Mouse (Mus musculus) thymus, adult 2 months (tissue): ENCODE data around the gene Ulk3. TPM values are rescaled to one million over a fixed set of nuclear protein-coding genes. Genes with fewer than 3 reads are reported as not detected.

Experiments
- DNase-seq: peaks from one replicate; pipeline ENCODE4 v3.0.0; 2021
- H3K27ac ChIP-seq: fragments of 200-500 bp; 2 replicates; pipeline ENCODE4 v1.5.1; 2012; ENCODE audit warnings: low read length, control low read depth; ENCODE audit not compliant: control insufficient read depth, insufficient read depth
- H3K27me3 ChIP-seq: fragments of 200-500 bp; 2 replicates; pipeline ENCODE4 v1.6.1; 2012; ENCODE audit warnings: mild to moderate bottlenecking, low read length, moderate library complexity, mixed read lengths; ENCODE audit not compliant: control insufficient read depth, insufficient read depth
- H3K36me3 ChIP-seq: fragments of 200-500 bp; 2 replicates; pipeline ENCODE4 v1.6.1; 2012; ENCODE audit warnings: mild to moderate bottlenecking, low read length, moderate library complexity; ENCODE audit not compliant: control insufficient read depth, insufficient read depth
- H3K4me1 ChIP-seq: fragments of 200-500 bp; replicated peaks from 2 replicates; pipeline ENCODE4 v1.6.1; 2012; ENCODE audit warnings: low read length; ENCODE audit not compliant: control insufficient read depth, insufficient read depth
- H3K4me3 ChIP-seq: fragments of 200-500 bp; 2 replicates; pipeline ENCODE4 v1.5.1; 2012; ENCODE audit warnings: mild to moderate bottlenecking, low read length, control low read depth, moderate library complexity; ENCODE audit not compliant: control insufficient read depth, insufficient read depth
- CTCF ChIP-seq: fragments of 200-500 bp; IDR thresholded peaks from 2 replicates; pipeline ENCODE4 v1.5.1; 2012; ENCODE audit warnings: mild to moderate bottlenecking, control low read depth, low read length, moderate library complexity, borderline replicate concordance; ENCODE audit not compliant: control insufficient read depth, poor library complexity, insufficient read depth; ENCODE audit errors: extremely low read depth
- POLR2A ChIP-seq: fragments of 200-500 bp; IDR thresholded peaks from 2 replicates; pipeline ENCODE4 v1.6.1; 2012; ENCODE audit warnings: mild to moderate bottlenecking, low read length, control low read depth, moderate library complexity; ENCODE audit not compliant: control insufficient read depth, poor library complexity, insufficient read depth; ENCODE audit errors: extremely low read depth
- WGBS: fragments of 180-500 bp; shearing (Covaris S2); methylation state at CpG from one replicate; pipeline ENCODE4 v1.1.7; 2018; 5-methylcytosine and 5-hydroxymethylcytosine counted together
- polyA plus RNA-seq: library from polyadenylated mRNA; depleted of rRNA; stranded (reverse); fragments of >200 nt; gene quantifications from 2 replicates; pipeline ENCODE4 v1.2.3, GENCODE M21; 2012

The Ulk3 gene
- polyA plus RNA-seq, 1 experiment = 65.7 TPM

DNA sequence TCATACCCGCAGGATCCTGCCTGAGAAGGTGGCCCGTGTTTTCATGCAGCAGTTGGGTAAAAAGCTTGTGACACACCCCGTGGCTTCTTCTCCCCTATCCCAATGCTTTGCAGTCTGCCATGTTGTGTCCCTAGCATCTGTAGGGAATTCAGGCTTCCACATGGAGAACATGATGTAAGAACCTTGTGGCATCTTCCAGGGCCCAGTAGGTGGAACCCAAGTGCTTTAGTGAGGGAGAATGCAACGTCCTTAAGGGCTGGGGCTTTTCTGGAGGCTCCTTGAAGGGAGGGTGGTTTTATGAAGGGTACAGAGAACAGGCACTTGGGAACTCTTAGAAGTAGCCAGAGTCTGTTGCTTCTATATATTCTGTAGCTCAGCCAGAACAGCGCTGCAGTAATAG is 1.5 kb downstream of the Ulk3 start:
- Histone ChIP-seq H3K4me1 (peaks cover 13% of the 10 kb centered on the region), H3K27ac (no peak overlapping the region), H3K4me3 (no peak overlapping the region), H3K36me3 (peaks cover 16% of the 10 kb centered on the region), H3K27me3 (no peaks in the 10 kb centered on the region)
- TF ChIP-seq POLR2A (no peak), CTCF (no peak)
- 77% methylated on average over 5 of the region's 5 CpGs for WGBS
- no peak for DNase-seq

DNA sequence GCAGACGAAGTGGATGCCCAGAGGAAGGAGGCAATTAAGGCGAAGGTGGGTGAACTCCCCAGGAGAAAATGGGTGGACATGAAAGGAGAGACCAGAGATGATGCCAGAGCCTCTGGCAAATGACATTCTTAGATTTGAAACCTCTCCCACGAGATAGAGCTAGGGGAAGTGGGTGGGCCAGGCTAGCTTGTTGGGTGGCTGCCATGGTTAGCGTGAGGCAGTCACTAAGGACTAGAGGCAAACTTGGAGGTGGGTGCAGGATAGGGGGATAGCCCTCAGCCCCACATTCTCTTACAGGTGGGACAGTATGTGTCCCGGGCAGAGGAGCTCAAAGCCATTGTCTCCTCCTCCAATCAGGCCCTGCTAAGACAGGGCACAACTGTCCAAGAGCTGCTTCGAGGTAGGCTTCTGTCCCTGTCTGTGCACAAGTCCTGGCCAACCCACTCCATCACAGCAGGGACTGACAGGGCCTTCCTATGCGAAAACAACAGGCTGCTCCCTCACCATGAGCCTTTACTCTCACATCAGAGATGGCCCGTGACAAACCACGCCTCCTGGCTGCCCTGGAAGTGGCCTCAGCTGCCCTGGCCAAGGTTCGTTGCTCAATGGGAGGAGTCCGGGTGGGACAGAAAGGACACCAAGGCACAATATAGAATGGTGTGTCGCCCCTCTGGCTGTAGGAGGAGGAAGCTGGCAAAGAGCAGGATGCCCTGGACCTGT is 4.4 kb downstream of the Ulk3 start:
- Histone ChIP-seq H3K27ac (no peak overlapping the region), H3K27me3 (no peaks in the 10 kb centered on the region), H3K36me3 (peaks cover 16% of the 10 kb centered on the region), H3K4me3 (no peak overlapping the region), H3K4me1 (peaks cover 13% of the 10 kb centered on the region)
- TF ChIP-seq CTCF = no peak
- no peak for TF ChIP-seq POLR2A
- no peak for DNase-seq
- WGBS = 87% methylated on average over 12 of the region's 12 CpGs

DNA sequence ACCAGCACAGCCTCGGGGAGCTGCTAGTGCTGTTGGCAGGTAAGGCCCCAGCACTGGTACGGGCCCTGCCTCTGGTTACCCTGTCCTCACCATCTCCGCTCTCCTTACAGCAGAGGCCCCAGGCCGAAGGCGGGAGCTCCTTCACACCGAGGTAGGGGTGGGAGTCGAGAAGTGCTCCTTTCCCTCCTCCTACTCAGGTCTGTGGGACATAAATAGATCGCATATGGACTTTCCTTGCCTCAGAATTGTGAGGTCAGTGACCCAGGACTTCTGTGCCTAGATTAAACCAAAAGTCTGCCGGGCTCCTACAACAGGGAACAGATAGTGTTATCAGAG is 4.9 kb downstream of the Ulk3 start:
- DNase-seq = no peak
- Histone ChIP-seq H3K27me3 (no peaks in the 10 kb centered on the region), H3K4me1 (peaks cover 8% of the 10 kb centered on the region), H3K27ac (no peak overlapping the region), H3K36me3 (peaks cover 16% of the 10 kb centered on the region), H3K4me3 (no peak overlapping the region)
- no peak for TF ChIP-seq POLR2A
- WGBS = 93% methylated on average over 9 of the region's 9 CpGs

DNA sequence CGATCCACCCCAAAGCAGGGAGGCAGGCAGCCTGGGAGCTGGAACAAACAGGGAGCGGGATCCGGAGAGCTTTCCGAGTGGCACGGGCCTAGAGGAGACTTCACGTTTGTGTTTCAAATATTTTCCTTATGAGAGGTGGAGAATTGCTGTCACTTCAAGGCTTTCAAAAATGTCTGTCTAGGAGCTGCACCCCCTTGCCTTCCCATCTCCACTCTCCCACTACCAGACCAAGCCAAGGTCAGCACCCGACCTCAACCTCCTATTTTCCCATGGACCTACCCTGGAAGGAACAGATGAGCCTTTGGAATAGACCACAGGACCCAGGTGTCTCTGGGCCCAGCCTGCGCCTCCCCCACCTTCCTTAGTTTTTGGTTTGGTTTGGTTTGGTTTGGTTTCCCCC is 8.0 kb downstream of the Ulk3 start:
- Histone ChIP-seq H3K4me1 (no peaks in the 10 kb centered on the region), H3K27ac (no peak overlapping the region), H3K36me3 (peaks cover 16% of the 10 kb centered on the region), H3K27me3 (no peaks in the 10 kb centered on the region), H3K4me3 (no peak overlapping the region)
- TF ChIP-seq POLR2A = no peak
- no peak for TF ChIP-seq CTCF
- no peak for DNase-seq
- 92% methylated on average over 8 of the region's 8 CpGs for WGBS

DNA sequence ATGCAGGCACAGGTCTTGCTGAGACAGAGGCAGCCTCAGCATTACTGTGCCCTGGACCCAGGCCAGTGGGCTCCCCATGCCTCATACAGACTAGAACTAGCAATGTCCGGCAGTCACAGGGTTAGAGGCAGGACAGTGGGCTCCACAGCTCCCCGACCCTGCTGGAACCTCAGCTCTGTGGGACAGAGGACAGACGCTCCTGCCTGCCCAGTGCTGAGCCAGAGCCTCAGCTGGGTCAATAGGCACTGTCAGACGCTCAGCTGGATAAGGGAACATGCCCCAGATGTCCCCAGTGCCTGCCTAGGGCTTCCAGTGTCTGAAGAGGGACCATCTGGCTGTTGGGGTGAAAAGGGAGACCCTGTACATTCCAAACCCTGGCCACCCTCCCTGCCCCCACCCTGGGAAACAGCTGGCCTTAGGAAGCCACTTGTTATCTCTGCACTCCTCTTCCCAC is 8.7 kb downstream of the Ulk3 start:
- H3K36me3 ChIP-seq = peaks cover 16% of the 10 kb centered on the region
- no peak overlapping the region for H3K4me3 ChIP-seq
- H3K4me1 ChIP-seq = no peaks in the 10 kb centered on the region
- no peak overlapping the region for H3K27ac ChIP-seq
- no peaks in the 10 kb centered on the region for H3K27me3 ChIP-seq
- no peak for TF ChIP-seq POLR2A
- TF ChIP-seq CTCF = no peak
- DNase-seq = no peak
- WGBS = 82% methylated on average over 4 of the region's 4 CpGs

DNA sequence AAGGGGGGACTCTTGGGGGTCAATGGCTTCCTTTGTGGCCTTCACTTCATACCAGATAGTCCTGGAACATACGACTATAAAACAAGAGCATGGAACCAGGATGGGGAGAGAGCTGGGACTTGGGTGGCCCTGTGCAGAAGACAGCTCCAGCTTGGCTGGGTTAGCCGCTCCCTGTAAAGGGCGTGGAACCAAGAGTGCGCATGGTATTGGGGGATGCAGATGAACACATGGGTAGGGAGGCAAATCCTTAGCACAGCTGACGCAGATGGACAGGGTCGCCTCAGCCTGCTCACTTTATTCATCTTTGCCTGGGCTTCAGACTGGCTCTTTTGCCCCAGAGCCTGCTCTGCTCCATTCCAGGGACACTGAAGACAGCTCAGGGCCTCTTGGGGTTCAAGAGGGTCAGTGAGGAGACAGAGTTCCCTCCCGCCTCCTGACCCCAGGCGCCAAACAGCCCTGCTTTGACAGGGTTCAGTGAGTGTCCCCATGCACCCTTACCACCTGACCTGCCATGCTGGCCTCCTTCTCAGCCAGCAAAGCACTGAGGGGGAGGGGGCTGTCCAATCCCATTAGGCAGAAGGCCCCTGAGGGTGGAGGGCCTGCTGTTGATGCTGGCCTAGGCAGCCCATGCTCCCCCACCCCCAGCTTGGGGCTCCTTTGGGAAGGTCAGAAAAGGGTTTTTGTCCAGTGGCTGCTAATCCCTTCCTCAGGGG is 9.8 kb downstream of the Ulk3 start:
- WGBS = 88% methylated on average over 8 of the region's 8 CpGs

More for the DNA sequence above, 9.8 kb downstream of the Ulk3 start:
- no peak for DNase-seq
- Histone ChIP-seq H3K4me3 (no peak overlapping the region), H3K27me3 (no peaks in the 10 kb centered on the region), H3K4me1 (no peaks in the 10 kb centered on the region), H3K36me3 (peaks cover 8% of the 10 kb centered on the region; the same call in 1 of the 2 replicates), H3K27ac (no peak overlapping the region)
- TF ChIP-seq POLR2A (no peak), CTCF (no peak)
